Mouse (Mus musculus) ZHBTc4 (cell line): Measurements from ENCODE around the gene Ffar4.
A peak's percentile ranks its signal among the peaks of the same experiment; 100 is the strongest.

ENCODE experiments used
- DNase-seq: peaks from one replicate; pipeline ENCODE4 v3.0.0-alpha.2; 2011; ENCODE audit warnings: low read depth, low spot score

Ffar4 gene

GRCm38 (mm10) chr19:38096858-38097758 lies at the start of gene Ffar4:
TSS of gene Ffar4 (plus strand) at chr19:38097071.
- DNase-seq: peak; percentile 58

DNA sequence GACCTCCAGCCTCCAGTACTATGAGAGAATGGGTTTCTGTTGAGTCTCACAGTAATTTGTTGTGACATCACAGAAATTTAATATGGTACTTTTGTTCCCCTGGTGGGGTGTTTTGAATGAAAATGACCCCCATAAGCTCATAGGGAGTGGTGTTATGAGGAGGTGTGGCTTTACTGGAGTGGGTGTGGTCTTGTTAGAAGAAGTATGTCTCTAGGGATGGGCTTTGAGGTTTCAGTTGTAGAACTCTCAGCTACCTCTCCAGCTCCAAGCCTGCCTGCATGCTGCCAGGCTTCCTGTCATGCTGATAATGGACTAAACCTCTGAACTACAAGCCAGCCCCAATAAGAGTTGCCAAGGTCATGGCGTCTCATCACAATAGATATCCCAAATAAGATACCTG lies 47.2 kb upstream of the Ffar4 start:
- peak; percentile 71 for DNase-seq

DNA sequence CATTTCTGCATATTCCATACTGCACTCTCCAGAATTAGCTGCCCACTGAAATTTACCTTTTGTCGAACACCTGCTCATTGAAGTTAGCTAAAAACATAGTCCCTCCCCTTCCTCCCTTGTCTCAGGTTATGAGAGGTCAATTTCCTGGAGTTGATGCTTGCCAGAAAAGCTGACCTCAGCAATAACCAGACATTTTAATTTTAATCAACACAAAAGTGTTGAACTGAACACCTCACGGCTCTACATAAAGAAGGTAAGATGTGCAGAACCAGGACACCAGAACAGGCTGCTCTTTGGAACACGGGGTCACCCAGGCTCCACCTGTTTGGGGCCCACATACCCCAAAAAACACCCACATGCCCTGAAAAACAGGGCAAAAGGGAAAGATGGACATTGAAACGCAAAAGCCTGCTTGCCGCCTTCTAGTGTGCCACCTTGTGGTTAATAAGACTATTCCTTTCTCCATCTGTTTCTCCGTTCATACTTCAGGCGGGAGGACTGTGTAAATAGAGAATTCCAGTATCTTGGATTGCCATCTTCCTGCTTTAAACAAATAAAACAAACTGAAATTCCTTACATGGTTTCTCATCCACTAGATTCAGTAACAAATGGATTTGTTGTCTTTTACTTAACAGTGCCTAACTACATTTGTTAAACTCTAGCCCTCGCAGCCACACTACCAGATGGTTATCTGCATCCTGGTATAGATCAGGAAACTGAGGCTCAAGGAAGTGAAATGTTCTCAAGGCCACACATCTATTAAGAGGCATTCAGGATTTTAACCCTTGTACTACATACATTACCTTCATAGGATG lies 43.4 kb upstream of the Ffar4 start:
- DNase-seq: peak; percentile 55

- peak; percentile 95 for DNase-seq
These were observed 42.6 kb upstream of the Ffar4 start for GRCm38 (mm10) chr19:38054149-38054719.

DNA sequence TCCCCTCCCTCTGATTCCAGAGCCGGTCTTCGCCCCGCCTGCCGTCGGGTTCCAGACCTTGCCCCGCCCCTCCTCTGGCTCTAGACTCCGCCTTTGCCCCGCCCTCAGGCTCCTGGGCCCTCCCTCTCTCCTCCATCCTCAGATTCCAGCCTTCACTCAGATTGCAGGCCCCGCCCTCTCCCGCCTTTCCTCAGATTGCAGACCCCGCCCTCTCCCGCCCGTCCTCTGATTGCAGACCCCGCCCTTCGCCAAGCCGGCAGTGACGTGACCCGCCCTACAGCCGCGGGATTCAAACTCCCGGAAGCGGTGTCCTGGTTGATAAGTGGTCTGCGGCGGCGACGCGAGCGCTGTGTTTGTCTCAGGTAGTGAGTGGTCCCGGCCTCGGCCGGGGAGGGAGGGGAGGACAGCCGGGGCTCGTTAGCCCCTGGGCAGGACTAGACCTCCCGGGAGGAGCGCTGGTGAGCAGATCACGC lies 42.1 kb upstream of the Ffar4 start, which contains the start of gene Cep55:
Gene Cep55, plus strand, starts transcription at position 292 of the 473 bp plus-strand sequence.
- DNase-seq: peak; percentile 99

DNA sequence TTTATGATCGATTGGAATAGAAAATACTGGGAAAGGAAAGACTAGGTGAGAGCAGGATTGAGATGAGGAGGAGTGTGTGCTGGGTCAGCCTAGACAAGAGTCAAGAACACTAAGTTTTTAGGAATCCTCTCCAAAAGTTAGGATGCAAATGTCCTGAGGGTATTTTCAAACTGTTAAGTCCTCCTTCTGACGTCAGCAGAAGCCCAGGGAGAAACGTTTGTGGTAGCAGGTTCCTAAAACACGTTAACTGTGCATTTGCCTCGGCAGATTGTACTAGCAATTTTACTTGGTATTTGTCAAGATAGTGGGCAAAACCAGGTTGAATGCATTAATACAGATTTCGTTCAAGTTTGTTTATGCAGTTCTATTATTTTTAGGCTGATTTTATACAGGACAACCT lies 41.1 kb upstream of the Ffar4 start:
- DNase-seq: no peak

- DNase-seq: no peak
These were observed 40.6 kb upstream of the Ffar4 start for GRCm38 (mm10) chr19:38056276-38056675.

GRCm38 (mm10) chr19:38056931-38057330 lies 39.9 kb upstream of the Ffar4 start:
- peak; percentile 71 for DNase-seq

DNA sequence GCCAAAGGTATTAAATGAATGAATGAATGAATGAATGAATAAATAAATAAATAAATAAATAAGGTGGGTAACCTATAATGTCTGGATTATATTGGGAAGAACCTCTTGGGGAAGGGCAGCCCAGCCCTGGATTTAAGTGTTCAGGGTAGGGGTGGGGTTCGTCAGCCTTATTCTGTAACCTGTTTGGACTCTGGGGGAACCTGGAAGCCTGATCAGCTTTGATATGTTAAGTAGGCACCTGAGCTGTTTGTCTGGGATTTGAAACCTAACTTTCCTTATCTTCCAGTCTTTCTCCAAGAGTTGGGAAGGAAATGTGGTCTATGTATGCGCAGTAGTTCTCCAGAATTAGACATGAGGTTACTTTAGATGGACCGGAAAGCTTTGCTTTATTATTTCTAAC lies 33.7 kb upstream of the Ffar4 start:
- peak; percentile 38 for DNase-seq

- DNase-seq: peak; percentile 83
These were observed 32.8 kb upstream of the Ffar4 start for GRCm38 (mm10) chr19:38064051-38064450.

GRCm38 (mm10) chr19:38073226-38073625 lies 23.6 kb upstream of the Ffar4 start:
- DNase-seq: no peak

DNA sequence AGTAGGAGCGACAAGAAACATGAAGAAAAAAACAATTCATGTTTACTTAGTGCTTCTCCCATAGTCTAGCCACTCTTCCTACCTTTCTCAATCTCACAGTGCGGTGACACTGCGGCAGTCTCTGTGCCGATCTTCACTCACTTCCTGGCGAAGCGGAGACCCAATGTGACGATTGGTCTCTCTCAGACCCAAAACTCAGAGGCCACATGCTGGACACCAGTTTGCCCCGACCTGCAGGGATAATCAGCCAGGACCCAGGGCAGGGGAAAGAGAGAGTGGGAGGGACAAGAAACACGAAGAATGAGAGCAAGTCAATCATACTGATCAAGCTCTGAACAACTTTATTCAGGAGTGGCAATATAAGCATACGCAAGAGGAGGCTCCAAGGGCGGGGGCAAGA lies 21.8 kb upstream of the Ffar4 start:
- DNase-seq: no peak

DNA sequence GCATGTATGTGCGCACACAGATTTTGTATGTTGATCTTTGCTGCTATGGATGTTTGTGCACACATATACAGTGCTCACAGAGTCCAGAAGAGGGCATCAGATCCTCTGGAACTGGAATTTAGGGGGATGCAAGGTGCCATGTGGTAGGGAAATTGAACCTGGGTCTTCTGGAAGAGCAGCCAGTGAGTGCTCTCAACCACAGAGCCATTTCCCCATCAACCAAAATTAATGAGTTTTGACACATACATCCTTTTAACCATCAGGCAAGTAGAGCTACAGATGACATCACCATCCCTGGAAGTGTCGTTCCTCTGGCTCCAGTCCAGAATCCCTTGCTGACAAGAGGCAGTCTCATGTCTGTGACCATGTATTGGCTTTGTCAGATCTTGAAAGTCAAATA lies 20.6 kb upstream of the Ffar4 start:
- DNase-seq: peak; percentile 43

DNA sequence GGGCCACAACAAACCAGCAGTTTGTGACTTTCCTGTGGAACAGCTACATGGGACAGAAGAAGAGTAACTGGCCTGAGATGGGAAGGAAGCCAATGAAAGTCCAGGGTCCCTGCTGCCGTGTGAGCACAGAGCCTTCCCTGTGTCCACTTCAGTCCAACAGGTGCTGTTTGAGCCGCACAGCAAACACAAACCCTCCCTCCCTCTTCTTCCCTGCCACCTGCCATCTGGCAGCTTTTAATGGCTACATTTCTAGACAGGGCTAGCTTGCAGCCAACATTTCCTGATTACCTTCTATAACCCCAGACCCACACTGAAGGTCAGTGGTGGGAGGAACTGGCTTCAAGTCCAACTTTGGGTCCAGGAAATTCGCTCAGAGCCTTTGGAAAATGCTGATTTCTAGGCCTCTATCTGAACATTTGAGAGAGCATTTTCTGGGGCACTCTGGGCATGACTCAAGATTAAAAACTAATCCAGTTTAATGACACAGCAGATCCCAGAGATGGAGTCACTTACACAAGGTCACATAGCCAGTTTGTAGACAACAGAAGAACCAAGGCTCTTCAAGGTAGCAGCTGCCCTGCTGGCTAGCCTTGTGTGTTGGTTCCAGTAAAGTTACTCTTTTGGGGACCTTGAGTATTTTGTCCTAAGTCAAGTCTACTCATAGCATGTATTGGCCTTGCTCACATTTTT lies 18.9 kb upstream of the Ffar4 start:
- no peak for DNase-seq

GRCm38 (mm10) chr19:38081361-38081760 lies 15.5 kb upstream of the Ffar4 start:
- no peak for DNase-seq

GRCm38 (mm10) chr19:38082931-38083525 lies 13.8 kb upstream of the Ffar4 start:
- DNase-seq: no peak

DNA sequence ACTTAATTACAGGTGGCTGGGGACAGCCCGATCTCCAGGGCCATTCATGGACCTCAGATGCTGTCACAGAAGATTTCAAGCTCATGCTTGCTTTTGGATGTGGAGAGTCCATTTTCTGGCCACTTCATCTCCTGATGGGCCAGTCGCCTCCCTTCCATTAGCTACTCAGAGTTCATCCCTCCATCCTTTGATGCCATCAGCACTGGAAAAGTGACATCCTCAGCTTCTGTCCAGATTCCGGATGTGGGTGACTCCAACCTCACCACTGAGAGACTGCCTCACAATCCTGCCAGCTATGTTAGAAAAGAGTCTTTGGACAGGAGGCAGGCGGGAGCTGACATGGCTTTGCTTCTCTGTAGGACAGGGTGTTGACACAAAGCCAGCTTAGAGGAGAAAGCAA lies 11.0 kb upstream of the Ffar4 start:
- no peak for DNase-seq

- peak; percentile 77 for DNase-seq
These were observed 9.8 kb upstream of the Ffar4 start for GRCm38 (mm10) chr19:38086948-38087551.

DNA sequence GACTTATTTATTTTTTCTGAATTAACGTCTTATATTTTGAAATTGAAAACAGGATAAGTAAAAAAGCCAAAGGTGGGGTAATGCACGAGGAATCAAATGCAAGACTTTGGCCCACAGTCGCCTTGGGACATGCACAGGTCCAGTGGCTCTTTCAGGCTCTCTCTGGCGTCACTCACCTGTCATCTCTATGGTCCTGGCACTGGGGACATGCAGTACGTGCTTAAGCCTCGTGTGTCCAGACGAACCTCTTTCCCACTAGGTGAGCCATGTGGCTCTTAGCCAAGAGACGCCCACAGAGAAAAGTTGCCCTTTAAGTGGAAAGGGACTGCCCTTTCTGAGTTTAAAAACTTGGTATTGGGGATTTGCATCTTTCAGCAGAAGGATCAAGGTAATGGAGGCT lies 7.5 kb upstream of the Ffar4 start:
- no peak for DNase-seq

DNA sequence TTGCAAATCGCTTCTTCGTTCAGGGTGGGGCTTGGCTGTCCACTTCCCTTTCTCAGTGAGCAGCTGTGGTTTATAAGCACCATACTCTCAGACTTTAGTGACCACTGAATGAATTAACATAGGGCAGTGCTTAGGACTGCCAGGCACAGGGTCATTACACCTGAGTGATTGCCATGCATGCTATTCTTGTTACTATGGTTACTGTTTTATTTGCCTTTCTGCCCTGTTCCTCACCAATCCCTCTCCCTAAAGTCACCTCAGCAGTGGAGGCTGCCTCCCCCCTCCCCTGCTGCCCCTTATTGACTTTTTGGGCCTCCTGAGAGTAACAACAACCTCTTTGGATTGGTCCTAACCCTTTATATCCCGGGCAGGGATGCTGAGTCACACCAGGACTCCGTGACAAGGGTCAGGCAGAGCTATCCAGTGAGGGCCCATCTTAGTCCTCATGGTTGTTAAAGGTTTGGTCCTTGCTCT lies 5.3 kb upstream of the Ffar4 start:
- no peak for DNase-seq
